Mouse (Mus musculus): ENCODE results near the gene Gfi1.

Gene Gfi1

DNA sequence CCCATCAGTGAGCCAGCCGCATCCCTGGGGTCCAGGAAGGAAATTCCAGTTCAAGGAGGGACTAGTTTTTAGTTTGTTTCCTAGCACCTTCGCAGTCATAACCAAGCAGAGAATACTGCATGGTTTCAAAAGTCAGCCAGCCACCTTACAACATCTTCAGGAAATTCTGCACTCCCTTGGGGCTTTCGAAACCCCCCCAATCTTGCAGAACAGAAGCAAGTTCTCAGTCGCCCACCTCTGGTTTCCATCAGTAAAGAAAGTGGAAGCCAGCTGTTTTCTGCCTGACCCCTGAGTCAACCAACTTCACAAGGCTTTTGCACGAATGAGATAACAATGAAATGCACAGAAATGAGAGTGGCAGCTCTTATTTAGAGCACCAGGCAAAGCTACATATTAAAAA lies 47.4 kb downstream of the Gfi1 start:
- no peak for DNase-seq (ENCODE audit: low spot score in 2 of 2)

Data from heart, adult 9 months (tissue).